Mouse (Mus musculus): ENCODE data around the gene Hmcn2. TPM values are rescaled to one million over a fixed set of nuclear protein-coding genes. Genes with fewer than 3 reads are reported as not detected.

Hmcn2 gene
- total and polyA plus RNA-seq, 3 experiments = 1.0 to 5.7 (median 2.1) TPM

GRCm38 (mm10) chr2:31282266-31282665, 31.9 kb upstream of the Hmcn2 start:
- H3K36me3 ChIP-seq (replicated peaks in 1 of 2; ENCODE audit: control insufficient read depth in 1 of 2, insufficient read depth in 1 of 2, low read length in 1 of 2) = no peaks in the 10 kb centered on the region

GRCm38 (mm10) chr2:31282880-31283279, 31.3 kb upstream of the Hmcn2 start:
- peaks cover 0 to 8% of the 10 kb centered on the region in 2 experiments; a peak in 1 of 4 replicates for H3K4me1 ChIP-seq (ENCODE audit: control insufficient read depth in 1 of 2, insufficient read depth in 2 of 2)
- H3K36me3 ChIP-seq (replicated peaks in 1 of 2; ENCODE audit: control insufficient read depth in 1 of 2, insufficient read depth in 1 of 2, low read length in 1 of 2) = no peaks in the 10 kb centered on the region
- H3K79me2 ChIP-seq (replicated peaks; ENCODE audit: control insufficient read depth, extremely low read depth, insufficient read depth, poor library complexity, severe bottlenecking) = no peaks in the 10 kb centered on the region
- peaks cover 89% of the 10 kb centered on the region for H3K27me3 ChIP-seq (replicated peaks)
- H3K4me3 ChIP-seq (replicated peaks in 1 of 3; ENCODE audit: low read depth in 2 of 3, low read length in 2 of 3, poor library complexity in 1 of 3) = no peak overlapping the region
- no peak overlapping the region for H3K27ac ChIP-seq (ENCODE audit: insufficient read depth, low read depth)
- no peaks in the 10 kb centered on the region for H3K9me3 ChIP-seq (replicated peaks; ENCODE audit: low read length)
- DNase-seq (ENCODE audit: extremely low read depth) = no peak
- TF ChIP-seq RCOR1 (conservative IDR thresholded peaks at IDR 0.05; ENCODE audit: low read depth, low read length) (no peak), IRF4 (IDR thresholded peaks at IDR 0.05; ENCODE audit: low read depth, low read length) (no peak), EP300 (IDR thresholded peaks at IDR 0.05; ENCODE audit: low read length) (no peak), GABPA (IDR thresholded peaks at IDR 0.05; ENCODE audit: insufficient replicate concordance, low read depth, low read length) (no peak), CHD2 (IDR thresholded peaks at IDR 0.05; ENCODE audit: low read length) (no peak)
- in situ Hi-C loops (cut with MboI; ENCODE audit: low pct_ligation_motif_present, low pct_unique_long_range_greater_than_20kb, low sequenced_read_pairs) (loop anchor here (25.0 kb wide), 1 partner anchor 271 kb away; no protein-coding TSS in a partner anchor), dilution Hi-C loops (cut with MboI; ENCODE audit: extremely low pct_ligation_motif_present, extremely low pct_unique_long_range_greater_than_20kb, low sequenced_read_pairs) (no loop called here)
- no peak overlapping the region for H3K9ac ChIP-seq (ENCODE audit: insufficient read depth, low read depth)
- H3K4me2 ChIP-seq (ENCODE audit: insufficient read depth, low read depth, poor library complexity, severe bottlenecking) = no peak overlapping the region

More at GRCm38 (mm10) chr2:31282266-31282665, 31.9 kb upstream of the Hmcn2 start:
- Histone ChIP-seq H3K79me2 (replicated peaks; ENCODE audit: control insufficient read depth, extremely low read depth, insufficient read depth, poor library complexity, severe bottlenecking) (no peaks in the 10 kb centered on the region), H3K27me3 (replicated peaks) (peaks cover 93% of the 10 kb centered on the region), H3K27ac (ENCODE audit: insufficient read depth, low read depth) (no peak overlapping the region), H3K9me3 (replicated peaks; ENCODE audit: low read length) (no peaks in the 10 kb centered on the region), H3K4me1 (ENCODE audit: control insufficient read depth in 1 of 2, insufficient read depth in 2 of 2) (peaks cover 0 to 8% of the 10 kb centered on the region in 2 experiments; a peak in 1 of 4 replicates), H3K4me3 (replicated peaks in 1 of 3; ENCODE audit: low read depth in 2 of 3, low read length in 2 of 3, poor library complexity in 1 of 3) (no peak overlapping the region), H3K4me2 (ENCODE audit: insufficient read depth, low read depth, poor library complexity, severe bottlenecking) (no peak overlapping the region), H3K9ac (ENCODE audit: insufficient read depth, low read depth) (no peak overlapping the region)
- dilution Hi-C loops (cut with MboI; ENCODE audit: extremely low pct_ligation_motif_present, extremely low pct_unique_long_range_greater_than_20kb, low sequenced_read_pairs) = no loop called here
- TF ChIP-seq HCFC1 (IDR thresholded peaks at IDR 0.05; ENCODE audit: low read depth, low read length) (no peak), RAD21 (IDR thresholded peaks at IDR 0.05; ENCODE audit: low read depth, low read length) (peak; percentile 36), UBTF (IDR thresholded peaks at IDR 0.05; ENCODE audit: low read depth, low read length) (no peak), BHLHE40 (IDR thresholded peaks at IDR 0.05; ENCODE audit: low read depth, low read length) (no peak), KAT2A (IDR thresholded peaks at IDR 0.05; ENCODE audit: insufficient replicate concordance, low read length) (no peak), JUND (conservative IDR thresholded peaks at IDR 0.05; ENCODE audit: low read depth, low read length) (no peak), SMC3 (IDR thresholded peaks at IDR 0.05; ENCODE audit: low read depth, low read length) (peak; percentile 36), USF2 (conservative IDR thresholded peaks at IDR 0.05; ENCODE audit: low read depth, low read length) (no peak), CHD2 (IDR thresholded peaks at IDR 0.05; ENCODE audit: low read length) (0 out of 2 replicates have a peak, but pooled peaks have one; percentile 50), MAZ (IDR thresholded peaks at IDR 0.05; ENCODE audit: low read depth, low read length) (no peak), MEF2A (IDR thresholded peaks at IDR 0.05; ENCODE audit: borderline replicate concordance, low read depth, low read length) (no peak), MYC (IDR thresholded peaks at IDR 0.05; ENCODE audit: low read depth, low read length) (no peak), ELF1 (IDR thresholded peaks at IDR 0.05; ENCODE audit: low read depth, low read length) (no peak), TBP (conservative IDR thresholded peaks at IDR 0.05; ENCODE audit: low read depth, low read length) (no peak), PAX5 (IDR thresholded peaks at IDR 0.05; ENCODE audit: low read length) (no peak), TCF12 (IDR thresholded peaks at IDR 0.05; ENCODE audit: low read depth, low read length) (no peak), ETS1 (conservative IDR thresholded peaks at IDR 0.05; ENCODE audit: low read depth, low read length) (no peak), MAFK (IDR thresholded peaks at IDR 0.05; ENCODE audit: insufficient replicate concordance, low read length) (no peak), CTCF (conservative IDR thresholded peaks at IDR 0.05 in 1 of 2, IDR thresholded peaks at IDR 0.05 in 1 of 2; ENCODE audit: low read depth in 2 of 2, low read length in 2 of 2) (peak in 1 of 2 experiments; percentile 71; a peak in 2 of 4 replicates), ZKSCAN1 (IDR thresholded peaks at IDR 0.05; ENCODE audit: borderline replicate concordance, low read depth, low read length) (no peak), ZNF384 (IDR thresholded peaks at IDR 0.05; ENCODE audit: low read depth, low read length) (no peak), SIN3A (IDR thresholded peaks at IDR 0.05; ENCODE audit: low read length) (no peak), USF1 (IDR thresholded peaks at IDR 0.05; ENCODE audit: low read depth, low read length) (no peak), POLR2A (IDR thresholded peaks at IDR 0.05; ENCODE audit: low read depth, low read length) (no peak), ZMIZ1 (IDR thresholded peaks at IDR 0.05; ENCODE audit: low read depth, low read length) (no peak), JUN (IDR thresholded peaks at IDR 0.05; ENCODE audit: insufficient read depth, low read depth, low read length) (no peak), NELFE (IDR thresholded peaks at IDR 0.05; ENCODE audit: low read depth, low read length) (no peak), MAX (IDR thresholded peaks at IDR 0.05; ENCODE audit: low read length) (no peak), RCOR1 (conservative IDR thresholded peaks at IDR 0.05; ENCODE audit: low read depth, low read length) (no peak), NRF1 (IDR thresholded peaks at IDR 0.05; ENCODE audit: low read depth, low read length) (no peak)
- in situ Hi-C loops (cut with MboI; ENCODE audit: low pct_ligation_motif_present, low pct_unique_long_range_greater_than_20kb, low sequenced_read_pairs) = loop anchor here (25.0 kb wide), 1 partner anchor 270 kb away; no protein-coding TSS in a partner anchor
- DNase-seq (ENCODE audit: extremely low read depth) = no peak
